Mouse (Mus musculus) ES-Bruce4 (cell line): Measurements from ENCODE around the gene Hap1. TPM values are rescaled to one million over a fixed set of nuclear protein-coding genes. Genes with fewer than 3 reads are reported as not detected.
"Not testable (repeated sequence)": the region's sequence is repeated elsewhere in the genome, so short reads cannot be mapped to it uniquely, and the experiment has no call there.

Experiments
- H3K27ac ChIP-seq: 2 replicates; pipeline ENCODE4 v1.5.1; 2012; ENCODE audit warnings: low read length, inconsistent platforms; ENCODE audit not compliant: insufficient read depth
- H3K27me3 ChIP-seq: 2 replicates; pipeline ENCODE4 v1.6.1; 2012; ENCODE audit warnings: mild to moderate bottlenecking, low read length, inconsistent platforms; ENCODE audit not compliant: control insufficient read depth, poor library complexity, insufficient read depth, severe bottlenecking
- H3K36me3 ChIP-seq: 2 replicates; pipeline ENCODE4 v1.6.1; 2012; ENCODE audit warnings: inconsistent platforms, mild to moderate bottlenecking, low read length, moderate library complexity; ENCODE audit not compliant: control insufficient read depth, poor library complexity, insufficient read depth, severe bottlenecking
- H3K4me1 ChIP-seq: one replicate; pipeline ENCODE4 v1.8.1; 2011; ENCODE audit warnings: low read length; ENCODE audit not compliant: control insufficient read depth, insufficient read depth
- H3K4me3 ChIP-seq: 2 replicates; pipeline ENCODE4 v1.5.1; 2011; ENCODE audit warnings: low read depth, mild to moderate bottlenecking, low read length
- H3K9ac ChIP-seq: 2 replicates; pipeline ENCODE4 v1.6.1; 2012; ENCODE audit warnings: low read depth, mild to moderate bottlenecking, inconsistent platforms; ENCODE audit not compliant: poor library complexity, severe bottlenecking
- H3K9me3 ChIP-seq: replicated peaks from 2 replicates; pipeline ENCODE4 v1.6.1; 2012; ENCODE audit warnings: mild to moderate bottlenecking, low read length, inconsistent platforms; ENCODE audit not compliant: control insufficient read depth, poor library complexity, insufficient read depth, severe bottlenecking
- CTCF ChIP-seq: IDR thresholded peaks from one replicate; pipeline ENCODE4 v1.8.1; 2011; ENCODE audit warnings: low read depth, low read length
- EP300 ChIP-seq: IDR thresholded peaks from 2 replicates; pipeline ENCODE4 v1.6.1; 2011; ENCODE audit warnings: low read depth, low read length; ENCODE audit not compliant: insufficient read depth
- POLR2A ChIP-seq: IDR thresholded peaks from one replicate; pipeline ENCODE4 v1.8.1; 2011; ENCODE audit warnings: low read length; ENCODE audit not compliant: insufficient read depth
- polyA plus RNA-seq: library from polyadenylated mRNA; stranded (reverse); fragments of >200 nt; gene quantifications from 2 replicates; pipeline ENCODE4 v1.2.4, GENCODE M21; 2011; ENCODE audit warnings: low read depth; ENCODE audit not compliant: missing spikeins, insufficient read depth, insufficient read length

Hap1 gene
- polyA plus RNA-seq, 1 experiment: 12.7 TPM

DNA sequence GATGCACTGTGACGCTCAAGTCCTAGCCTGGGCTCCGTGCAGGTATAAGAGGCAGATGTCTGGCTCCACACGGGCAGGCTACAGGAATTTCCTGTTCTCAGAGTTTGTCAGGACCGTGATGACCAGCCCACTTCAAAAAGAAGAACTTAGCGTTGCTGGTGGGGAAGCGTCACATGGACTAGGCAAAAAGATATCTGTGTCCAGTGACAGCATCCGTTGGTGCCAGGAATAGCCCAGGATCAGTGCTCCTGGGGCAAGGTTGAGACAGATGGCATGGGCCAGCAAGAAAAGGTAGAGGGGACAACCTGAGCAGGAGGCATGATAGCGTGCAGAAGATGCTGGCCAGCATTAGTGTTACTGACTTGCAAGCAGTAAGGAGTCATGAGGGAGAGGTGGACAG, 13.9 kb upstream of the Hap1 start:
- TF ChIP-seq POLR2A: no peak
- TF ChIP-seq EP300: no peak
- H3K27me3 ChIP-seq: no peaks in the 10 kb centered on the region
- no peaks in the 10 kb centered on the region for H3K9me3 ChIP-seq
- peaks cover 4% of the 10 kb centered on the region for H3K4me1 ChIP-seq
- H3K27ac ChIP-seq: no peak overlapping the region
- H3K9ac ChIP-seq: no peak overlapping the region
- no peak overlapping the region for H3K4me3 ChIP-seq
- H3K36me3 ChIP-seq: peaks cover 20% of the 10 kb centered on the region; the same call in 1 of the 2 replicates

DNA sequence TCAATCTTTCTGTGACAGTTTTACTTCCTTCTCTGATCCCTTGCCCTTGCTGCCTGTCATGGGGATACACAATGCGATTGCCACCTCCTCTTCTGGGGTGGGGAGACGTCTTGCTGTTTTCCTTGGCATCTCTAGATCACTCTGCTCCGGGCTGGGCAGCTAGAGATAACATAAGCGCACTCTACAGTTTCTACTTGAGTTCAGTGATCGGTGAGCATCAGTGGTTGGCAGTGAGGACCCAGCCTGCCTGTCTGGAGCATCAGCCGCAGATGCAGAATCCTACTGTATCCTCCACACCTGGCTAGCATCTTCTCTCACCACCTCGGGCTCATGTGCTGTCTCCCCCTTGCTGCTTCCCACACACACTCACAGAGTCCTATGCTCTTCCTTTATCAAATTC, 13.2 kb upstream of the Hap1 start:
- Histone ChIP-seq H3K9ac (no peak overlapping the region), H3K4me1 (peaks cover 4% of the 10 kb centered on the region), H3K4me3 (no peak overlapping the region), H3K36me3 (peaks cover 19% of the 10 kb centered on the region; the same call in 1 of the 2 replicates), H3K9me3 (no peaks in the 10 kb centered on the region), H3K27me3 (no peaks in the 10 kb centered on the region), H3K27ac (0 out of 2 replicates have a peak overlapping the region, but pooled peaks have one; percentile 14)
- TF ChIP-seq CTCF (no peak), POLR2A (no peak), EP300 (no peak)

GRCm38 (mm10) chr11:100362979-100363562, 7.1 kb upstream of the Hap1 start:
- Histone ChIP-seq H3K4me1 (peaks cover 2% of the 10 kb centered on the region), H3K4me3 (no peak overlapping the region), H3K27ac (no peak overlapping the region), H3K9me3 (no peaks in the 10 kb centered on the region), H3K27me3 (no peaks in the 10 kb centered on the region), H3K9ac (no peak overlapping the region), H3K36me3 (no peaks in the 10 kb centered on the region)
- peak; percentile 91 for TF ChIP-seq CTCF
- no peak for TF ChIP-seq POLR2A

- Histone ChIP-seq H3K27me3 (no peaks in the 10 kb centered on the region), H3K9me3 (no peaks in the 10 kb centered on the region), H3K27ac (no peak overlapping the region), H3K36me3 (no peaks in the 10 kb centered on the region), H3K9ac (no peak overlapping the region), H3K4me3 (no peak overlapping the region), H3K4me1 (peaks cover 2% of the 10 kb centered on the region)
- TF ChIP-seq POLR2A (no peak), CTCF (peak; percentile 85), EP300 (no peak)
Measured at GRCm38 (mm10) chr11:100362209-100362978, 6.5 kb upstream of the Hap1 start.

DNA sequence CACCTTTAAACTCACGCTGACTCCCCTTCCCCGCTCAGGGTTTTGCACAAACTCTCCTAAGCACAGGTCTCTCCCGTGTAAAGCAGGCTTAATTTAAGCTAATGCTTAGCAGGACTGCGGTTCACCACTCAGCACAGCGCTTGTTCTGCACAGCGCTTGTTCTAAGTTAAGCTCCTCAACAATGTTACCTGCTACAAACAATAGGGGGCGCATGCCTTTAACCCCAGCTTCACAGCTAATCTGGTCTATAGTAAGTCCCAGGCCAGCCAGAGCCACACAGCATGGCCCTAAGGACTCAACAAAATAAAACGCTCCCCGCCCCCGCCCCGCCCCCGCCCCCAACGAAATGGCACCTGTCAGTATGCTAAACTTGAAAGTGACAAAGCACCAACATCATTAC, 5.1 kb upstream of the Hap1 start:
- H3K4me3 ChIP-seq, H3K27me3 ChIP-seq, H3K27ac ChIP-seq, H3K9ac ChIP-seq, H3K4me1 ChIP-seq, H3K36me3 ChIP-seq, H3K9me3 ChIP-seq: not testable (repeated sequence)

GRCm38 (mm10) chr11:100360175-100360574, 4.2 kb upstream of the Hap1 start:
- no peak for TF ChIP-seq POLR2A
- TF ChIP-seq EP300: no peak
- peak; percentile 15 for TF ChIP-seq CTCF
- Histone ChIP-seq H3K9ac (no peak overlapping the region), H3K36me3 (no peaks in the 10 kb centered on the region), H3K4me1 (no peaks in the 10 kb centered on the region), H3K9me3 (no peaks in the 10 kb centered on the region), H3K27ac (no peak overlapping the region), H3K27me3 (no peaks in the 10 kb centered on the region), H3K4me3 (no peak overlapping the region)
